Mouse (Mus musculus): ENCODE results near the gene Camk2d. TPM values are rescaled to one million over a fixed set of nuclear protein-coding genes. Genes with fewer than 3 reads are reported as not detected.

The Camk2d gene
- polyA plus RNA-seq, 1 experiment = 66.4 TPM

DNA sequence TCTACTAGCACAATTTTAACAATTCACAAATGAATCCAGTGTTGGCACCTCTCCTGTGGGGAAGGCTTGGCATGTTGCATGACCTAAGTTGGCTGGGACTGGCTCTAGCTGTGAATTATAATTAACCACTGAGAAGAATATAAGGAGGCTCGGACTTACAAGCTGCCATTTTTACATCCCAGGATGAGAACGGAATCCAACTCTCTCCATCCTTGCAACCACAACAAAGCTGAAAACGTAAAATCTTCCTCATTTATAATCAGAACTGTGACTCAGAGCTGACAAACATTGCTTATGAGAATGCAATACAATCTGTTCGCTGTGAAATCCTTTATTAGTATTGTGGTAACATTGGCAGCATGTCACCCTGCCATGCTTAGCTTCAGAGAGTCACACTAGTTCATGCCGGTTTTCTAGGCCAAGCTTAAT, 126.9 kb downstream of the Camk2d start:
- 0 out of 2 replicates have a peak, but pooled peaks cover 2% of the 10 kb centered on the region for H3K4me1 ChIP-seq (ENCODE audit: control insufficient read depth, insufficient read depth, low read length)
- no peak overlapping the region for H3K4me3 ChIP-seq (ENCODE audit: insufficient read depth, low read length)
- TF ChIP-seq CTCF (IDR thresholded peaks at IDR 0.05; ENCODE audit: extremely low read depth, insufficient read depth, low read length) (no peak), POLR2A (IDR thresholded peaks at IDR 0.05; ENCODE audit: extremely low read depth, insufficient read depth, low read length) (no peak)
- no peak overlapping the region for H3K27ac ChIP-seq (ENCODE audit: insufficient read depth, low read length)

DNA sequence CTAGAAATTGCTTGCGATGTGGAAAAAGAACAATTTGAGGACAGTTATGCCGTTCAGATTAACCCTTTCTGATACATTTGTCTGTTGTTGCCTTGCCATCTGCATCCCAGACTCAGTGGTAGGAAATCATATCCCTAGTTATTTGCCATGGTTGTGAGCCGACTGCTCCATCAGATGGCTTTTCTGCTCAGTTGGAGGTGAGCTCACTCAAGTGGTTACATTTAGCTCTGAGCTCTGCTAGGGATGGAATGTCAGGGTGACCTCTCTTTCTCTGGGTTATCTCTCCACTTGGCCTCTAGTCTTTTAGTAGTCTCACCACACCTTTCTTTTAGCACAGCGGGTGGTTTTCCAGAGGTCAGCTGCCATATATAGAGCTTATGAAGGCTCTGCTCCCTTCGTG, 127.4 kb downstream of the Camk2d start:
- no peak overlapping the region for H3K4me3 ChIP-seq (ENCODE audit: insufficient read depth, low read length)
- no peak overlapping the region for H3K27ac ChIP-seq (ENCODE audit: insufficient read depth, low read length)
- no peak for TF ChIP-seq POLR2A (IDR thresholded peaks at IDR 0.05; ENCODE audit: extremely low read depth, insufficient read depth, low read length)
- no peak for TF ChIP-seq CTCF (IDR thresholded peaks at IDR 0.05; ENCODE audit: extremely low read depth, insufficient read depth, low read length)
- 0 out of 2 replicates have a peak, but pooled peaks cover 2% of the 10 kb centered on the region for H3K4me1 ChIP-seq (ENCODE audit: control insufficient read depth, insufficient read depth, low read length)

DNA sequence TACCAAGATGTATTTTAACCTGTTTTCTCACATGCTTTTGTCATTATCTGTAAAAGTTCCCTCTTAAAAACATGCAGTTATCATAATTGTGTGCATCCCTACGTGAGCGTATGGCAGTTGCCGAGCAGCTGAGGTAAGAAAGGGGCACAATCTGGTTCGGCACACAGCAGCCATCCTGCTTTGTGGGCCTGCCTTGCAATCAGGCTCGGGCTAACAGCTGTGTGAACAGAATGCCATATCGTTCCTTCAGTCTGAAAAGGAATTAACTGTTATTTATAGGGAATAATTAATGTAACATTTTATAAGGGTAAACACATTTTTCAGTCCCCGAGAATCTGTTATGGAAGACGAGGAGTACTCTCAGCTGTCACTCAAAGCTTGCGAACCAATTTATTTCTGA, 129.5 kb downstream of the Camk2d start:
- Histone ChIP-seq H3K4me3 (ENCODE audit: insufficient read depth, low read length) (no peak overlapping the region), H3K27ac (ENCODE audit: insufficient read depth, low read length) (no peak overlapping the region), H3K4me1 (ENCODE audit: control insufficient read depth, insufficient read depth, low read length) (0 out of 2 replicates have a peak, but pooled peaks cover 2% of the 10 kb centered on the region)
- TF ChIP-seq CTCF (IDR thresholded peaks at IDR 0.05; ENCODE audit: extremely low read depth, insufficient read depth, low read length) (no peak), POLR2A (IDR thresholded peaks at IDR 0.05; ENCODE audit: extremely low read depth, insufficient read depth, low read length) (no peak)

- Histone ChIP-seq H3K4me1 (ENCODE audit: control insufficient read depth, insufficient read depth, low read length) (0 out of 2 replicates have a peak, but pooled peaks cover 2% of the 10 kb centered on the region), H3K4me3 (ENCODE audit: insufficient read depth, low read length) (no peak overlapping the region), H3K27ac (ENCODE audit: insufficient read depth, low read length) (no peak overlapping the region)
- TF ChIP-seq POLR2A (IDR thresholded peaks at IDR 0.05; ENCODE audit: extremely low read depth, insufficient read depth, low read length) = no peak
Measured at GRCm38 (mm10) chr3:126727387-126727786, 131.3 kb downstream of the Camk2d start.

- Histone ChIP-seq H3K27ac (ENCODE audit: insufficient read depth, low read length) (no peak overlapping the region), H3K4me3 (ENCODE audit: insufficient read depth, low read length) (no peak overlapping the region), H3K4me1 (ENCODE audit: control insufficient read depth, insufficient read depth, low read length) (no peaks in the 10 kb centered on the region)
- TF ChIP-seq CTCF (IDR thresholded peaks at IDR 0.05; ENCODE audit: extremely low read depth, insufficient read depth, low read length) = no peak
Measured at GRCm38 (mm10) chr3:126730411-126730810, 134.3 kb downstream of the Camk2d start.

GRCm38 (mm10) chr3:126732323-126732722, 136.2 kb downstream of the Camk2d start:
- Histone ChIP-seq H3K4me3 (ENCODE audit: insufficient read depth, low read length) (no peak overlapping the region), H3K27ac (ENCODE audit: insufficient read depth, low read length) (no peak overlapping the region), H3K4me1 (ENCODE audit: control insufficient read depth, insufficient read depth, low read length) (no peaks in the 10 kb centered on the region)
- TF ChIP-seq POLR2A (IDR thresholded peaks at IDR 0.05; ENCODE audit: extremely low read depth, insufficient read depth, low read length) (no peak), CTCF (IDR thresholded peaks at IDR 0.05; ENCODE audit: extremely low read depth, insufficient read depth, low read length) (no peak)

DNA sequence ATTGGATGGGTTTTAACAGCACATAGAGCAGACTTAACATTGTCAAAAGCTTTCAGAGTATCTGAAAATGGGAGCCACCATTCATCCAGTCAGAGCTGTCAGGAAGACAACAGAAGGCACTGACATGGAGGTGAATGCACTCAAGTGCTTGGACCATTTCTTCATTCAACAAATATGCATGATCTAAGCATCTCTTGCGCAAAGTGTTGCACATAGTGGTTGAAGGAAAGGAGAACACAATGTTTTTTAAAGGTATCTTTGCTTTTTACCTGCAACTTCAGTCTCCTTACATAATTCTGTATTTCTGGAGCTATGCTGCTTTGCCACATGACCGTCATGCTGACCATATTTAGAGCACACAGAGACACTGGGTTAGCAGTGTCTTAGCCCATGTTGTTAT, 138.4 kb downstream of the Camk2d start:
- TF ChIP-seq POLR2A (IDR thresholded peaks at IDR 0.05; ENCODE audit: extremely low read depth, insufficient read depth, low read length) (no peak), CTCF (IDR thresholded peaks at IDR 0.05; ENCODE audit: extremely low read depth, insufficient read depth, low read length) (no peak)
- Histone ChIP-seq H3K4me1 (ENCODE audit: control insufficient read depth, insufficient read depth, low read length) (no peaks in the 10 kb centered on the region), H3K27ac (ENCODE audit: insufficient read depth, low read length) (no peak overlapping the region), H3K4me3 (ENCODE audit: insufficient read depth, low read length) (no peak overlapping the region)

GRCm38 (mm10) chr3:126735211-126735610, 139.1 kb downstream of the Camk2d start:
- TF ChIP-seq POLR2A (IDR thresholded peaks at IDR 0.05; ENCODE audit: extremely low read depth, insufficient read depth, low read length) (no peak), CTCF (IDR thresholded peaks at IDR 0.05; ENCODE audit: extremely low read depth, insufficient read depth, low read length) (no peak)
- Histone ChIP-seq H3K4me3 (ENCODE audit: insufficient read depth, low read length) (no peak overlapping the region), H3K4me1 (ENCODE audit: control insufficient read depth, insufficient read depth, low read length) (no peaks in the 10 kb centered on the region), H3K27ac (ENCODE audit: insufficient read depth, low read length) (no peak overlapping the region)

GRCm38 (mm10) chr3:126737128-126737527, 141.0 kb downstream of the Camk2d start:
- no peak for TF ChIP-seq CTCF (IDR thresholded peaks at IDR 0.05; ENCODE audit: extremely low read depth, insufficient read depth, low read length)
- TF ChIP-seq POLR2A (IDR thresholded peaks at IDR 0.05; ENCODE audit: extremely low read depth, insufficient read depth, low read length) = no peak
- H3K4me1 ChIP-seq (ENCODE audit: control insufficient read depth, insufficient read depth, low read length) = no peaks in the 10 kb centered on the region
- H3K27ac ChIP-seq (ENCODE audit: insufficient read depth, low read length) = no peak overlapping the region
- no peak overlapping the region for H3K4me3 ChIP-seq (ENCODE audit: insufficient read depth, low read length)

- Histone ChIP-seq H3K27ac (ENCODE audit: insufficient read depth, low read length) (no peak overlapping the region), H3K4me1 (ENCODE audit: control insufficient read depth, insufficient read depth, low read length) (no peaks in the 10 kb centered on the region), H3K4me3 (ENCODE audit: insufficient read depth, low read length) (no peak overlapping the region)
- TF ChIP-seq CTCF (IDR thresholded peaks at IDR 0.05; ENCODE audit: extremely low read depth, insufficient read depth, low read length) = no peak
- TF ChIP-seq POLR2A (IDR thresholded peaks at IDR 0.05; ENCODE audit: extremely low read depth, insufficient read depth, low read length) = no peak
Measured at GRCm38 (mm10) chr3:126740146-126740545, 144.0 kb downstream of the Camk2d start.

All from cortical plate, adult 2 months (tissue).